Mouse (Mus musculus) kidney, adult 2 months (tissue): ENCODE measurements around the gene Plac1.

ENCODE experiments used
- CTCF ChIP-seq: fragments of 200-500 bp; conservative IDR thresholded peaks from 2 replicates; pipeline ENCODE4 v1.5.1; 2011; ENCODE audit warnings: low read depth, mild to moderate bottlenecking, control low read depth, low read length, moderate library complexity, mixed read lengths; ENCODE audit not compliant: insufficient read depth, insufficient read length
- POLR2A ChIP-seq: fragments of 200-500 bp; IDR thresholded peaks from one replicate; pipeline ENCODE4 v1.6.1; 2011; ENCODE audit warnings: low read depth, low read length, control low read depth

DNA sequence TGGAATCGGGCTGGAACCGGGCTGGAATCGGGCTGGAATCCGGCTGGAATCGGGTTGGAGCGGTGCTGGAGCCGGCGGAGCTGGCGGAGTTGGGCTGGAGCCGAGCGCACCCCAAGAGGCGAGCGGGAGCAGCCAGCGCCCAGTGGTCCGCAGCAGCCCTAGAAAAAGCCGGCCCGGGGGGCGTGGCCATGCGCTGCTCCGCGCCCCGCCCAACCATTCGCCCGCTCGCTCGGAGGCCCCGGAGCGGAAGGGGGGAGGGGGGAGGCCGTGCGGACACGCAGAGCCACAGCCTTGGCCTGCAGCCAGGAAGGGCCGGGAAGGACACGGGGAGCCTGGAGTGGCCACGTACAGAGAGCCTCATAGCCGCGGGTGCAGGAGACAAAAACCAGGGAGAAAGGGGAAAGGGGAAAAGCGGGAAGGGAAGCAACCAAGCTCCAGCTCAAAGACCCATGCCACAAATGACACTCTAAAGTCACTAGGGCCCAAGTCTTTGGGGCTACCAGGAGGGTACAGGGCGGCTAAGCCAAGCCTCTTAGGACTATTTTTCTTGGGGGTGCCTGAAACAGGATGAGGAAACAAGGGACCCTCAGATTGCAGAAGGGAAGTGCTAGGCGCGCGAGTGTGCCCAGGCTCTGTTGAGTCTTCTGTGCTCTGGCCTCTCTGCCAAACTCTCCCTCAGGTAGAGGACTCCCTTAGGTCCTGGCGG, 182.7 kb downstream of the Plac1 start:
- TF ChIP-seq CTCF (no peak), POLR2A (no peak)
